15 mouse cellular contexts compared by ENCODE assay signal in genomic region chr12:12841385-12842238, GRCm38 (mm10).
A peak's percentile ranks its signal among the peaks of the same experiment; 100 is the strongest.
DNase-seq lines count a peak whose midpoint lies in the region; ATAC-seq and TF ChIP-seq lines count a peak whose summit lies in the region.
"Had no signal": no experiment of that assay in that cellular context is flagged by ENCODE, and none has a peak within 500 bp of the region (broad histone marks: within the 10 kb centered on the region; RNA-seq: fewer than 3 reads in every experiment).

No protein-coding gene starts in this region.

- H3K9me3 ChIP-seq in forebrain, embryonic 11.5 days (ENCODE audit: control insufficient read depth, low read length), result no peaks in the 10 kb centered on the region
- H3K9me3 ChIP-seq in forebrain, embryonic 12.5 days, result no peaks in the 10 kb centered on the region
- no peaks in the 10 kb centered on the region for H3K9me3 ChIP-seq in midbrain, embryonic 10.5 days (replicated peaks)
- no peaks in the 10 kb centered on the region for H3K9me3 ChIP-seq in midbrain, postnatal 0 days (ENCODE audit: low read length)
- no peaks in the 10 kb centered on the region for H3K9me3 ChIP-seq in hindbrain, postnatal 0 days (ENCODE audit: low read length)
- no peaks in the 10 kb centered on the region for H3K9me3 ChIP-seq in neural tube, embryonic 12.5 days
- H3K9me3 ChIP-seq: heart, embryonic 15.5 days; limb, embryonic 15.5 days had no signal

- no peak overlapping the region for H3K4me3 ChIP-seq in forebrain, embryonic 11.5 days (ENCODE audit: low read depth, low read length)
- no peak overlapping the region for H3K4me3 ChIP-seq in forebrain, embryonic 12.5 days (replicated peaks)
- no peak overlapping the region for H3K4me3 ChIP-seq in midbrain, embryonic 10.5 days
- H3K4me3 ChIP-seq in midbrain, postnatal 0 days (ENCODE audit: low read depth, low read length), result no peak overlapping the region
- H3K4me3 ChIP-seq in hindbrain, postnatal 0 days (ENCODE audit: low read length), result no peak overlapping the region
- no peak overlapping the region for H3K4me3 ChIP-seq in neural tube, embryonic 12.5 days
- H3K4me3 ChIP-seq: myocyte had no signal

- 81% methylated on average over 5 of the region's 5 CpGs for WGBS in forebrain, embryonic 11.5 days
- 80% methylated on average over 5 of the region's 5 CpGs for WGBS in forebrain, embryonic 12.5 days
- 90% methylated on average over 5 of the region's 5 CpGs for WGBS in midbrain, embryonic 10.5 days
- WGBS in midbrain, postnatal 0 days, result 76% methylated on average over 5 of the region's 5 CpGs
- 78% methylated on average over 5 of the region's 5 CpGs for WGBS in hindbrain, postnatal 0 days
- 68% methylated on average over 5 of the region's 5 CpGs for WGBS in neural tube, embryonic 12.5 days

- no peak overlapping the region for H3K27ac ChIP-seq in forebrain, embryonic 11.5 days (ENCODE audit: low read depth, low read length)
- no peak overlapping the region for H3K27ac ChIP-seq in forebrain, embryonic 12.5 days
- H3K27ac ChIP-seq in midbrain, embryonic 10.5 days (replicated peaks), result peak overlapping the region; percentile 79
- H3K27ac ChIP-seq in midbrain, postnatal 0 days (ENCODE audit: low read depth, low read length), result no peak overlapping the region
- no peak overlapping the region for H3K27ac ChIP-seq in hindbrain, postnatal 0 days
- no peak overlapping the region for H3K27ac ChIP-seq in neural tube, embryonic 12.5 days

- H3K36me3 ChIP-seq in forebrain, embryonic 11.5 days (ENCODE audit: control insufficient read depth, insufficient read depth, low read length), result no peaks in the 10 kb centered on the region
- H3K36me3 ChIP-seq in forebrain, embryonic 12.5 days (replicated peaks), result no peaks in the 10 kb centered on the region
- no peaks in the 10 kb centered on the region for H3K36me3 ChIP-seq in midbrain, embryonic 10.5 days
- H3K36me3 ChIP-seq in midbrain, postnatal 0 days (ENCODE audit: insufficient read depth, low read length), result no peaks in the 10 kb centered on the region
- H3K36me3 ChIP-seq in hindbrain, postnatal 0 days (ENCODE audit: insufficient read depth, low read length), result no peaks in the 10 kb centered on the region
- no peaks in the 10 kb centered on the region for H3K36me3 ChIP-seq in neural tube, embryonic 12.5 days
- H3K36me3 ChIP-seq: G1E; heart, embryonic 15.5 days; limb, embryonic 15.5 days had no signal

- no peak overlapping the region for H3K9ac ChIP-seq in forebrain, embryonic 11.5 days (ENCODE audit: low read length)
- H3K9ac ChIP-seq in forebrain, embryonic 12.5 days, result no peak overlapping the region
- no peak overlapping the region for H3K9ac ChIP-seq in midbrain, postnatal 0 days (replicated peaks; ENCODE audit: low read length, poor library complexity, severe bottlenecking)
- no peak overlapping the region for H3K9ac ChIP-seq in hindbrain, postnatal 0 days (replicated peaks; ENCODE audit: low read length)
- no peak overlapping the region for H3K9ac ChIP-seq in neural tube, embryonic 12.5 days
- H3K9ac ChIP-seq: heart, embryonic 15.5 days; limb, embryonic 15.5 days had no signal

- H3K4me1 ChIP-seq in forebrain, embryonic 11.5 days (replicated peaks; ENCODE audit: control insufficient read depth, insufficient read depth, low read length), result peaks cover 3% of the 10 kb centered on the region; the same call in 1 of the 2 replicates
- H3K4me1 ChIP-seq in forebrain, embryonic 12.5 days, result peaks cover 22% of the 10 kb centered on the region
- peaks cover 33% of the 10 kb centered on the region for H3K4me1 ChIP-seq in midbrain, embryonic 10.5 days
- no peaks in the 10 kb centered on the region for H3K4me1 ChIP-seq in midbrain, postnatal 0 days (ENCODE audit: insufficient read depth, low read length)
- peaks cover 4% of the 10 kb centered on the region for H3K4me1 ChIP-seq in hindbrain, postnatal 0 days (ENCODE audit: insufficient read depth, low read length)
- H3K4me1 ChIP-seq in neural tube, embryonic 12.5 days, result peaks cover 20% of the 10 kb centered on the region

- TF ChIP-seq CTCF in midbrain, postnatal 0 days (IDR thresholded peaks at IDR 0.05), result no peak
- no peak for TF ChIP-seq CTCF in hindbrain, postnatal 0 days (IDR thresholded peaks at IDR 0.05; ENCODE audit: low read depth)

- ATAC-seq in forebrain, embryonic 11.5 days (replicated peaks; ENCODE audit: low FRiP score), result 0 out of 2 replicates have a peak, but pooled peaks have one; percentile 27
- no peak for ATAC-seq in forebrain, embryonic 12.5 days (ENCODE audit: low FRiP score)
- ATAC-seq in midbrain, postnatal 0 days (ENCODE audit: low FRiP score), result no peak
- ATAC-seq in hindbrain, postnatal 0 days, result peak; percentile 24; the same call in 1 of the 2 replicates
- ATAC-seq in neural tube, embryonic 12.5 days (ENCODE audit: low FRiP score, low read depth), result peak; percentile 66

- H3K4me2 ChIP-seq in forebrain, embryonic 11.5 days (ENCODE audit: low read depth, low read length, severe bottlenecking), result no peak overlapping the region
- no peak overlapping the region for H3K4me2 ChIP-seq in forebrain, embryonic 12.5 days
- no peak overlapping the region for H3K4me2 ChIP-seq in midbrain, postnatal 0 days (ENCODE audit: low read depth, low read length, poor library complexity, severe bottlenecking)
- no peak overlapping the region for H3K4me2 ChIP-seq in hindbrain, postnatal 0 days (ENCODE audit: low read depth, low read length)
- H3K4me2 ChIP-seq in neural tube, embryonic 12.5 days (replicated peaks), result peak overlapping the region; percentile 50

- no peaks in the 10 kb centered on the region for H3K27me3 ChIP-seq in forebrain, embryonic 11.5 days (ENCODE audit: control insufficient read depth, insufficient read depth, low read length)
- no peaks in the 10 kb centered on the region; the same call in 1 of the 2 replicates for H3K27me3 ChIP-seq in forebrain, embryonic 12.5 days
- H3K27me3 ChIP-seq in midbrain, embryonic 10.5 days (ENCODE audit: low read depth, poor library complexity, severe bottlenecking), result peaks cover 10% of the 10 kb centered on the region; the same call in 1 of the 2 replicates
- no peaks in the 10 kb centered on the region for H3K27me3 ChIP-seq in midbrain, postnatal 0 days (ENCODE audit: insufficient read depth, low read length)
- no peaks in the 10 kb centered on the region for H3K27me3 ChIP-seq in hindbrain, postnatal 0 days (ENCODE audit: insufficient read depth, low read length)
- no peaks in the 10 kb centered on the region for H3K27me3 ChIP-seq in neural tube, embryonic 12.5 days (replicated peaks)
- H3K27me3 ChIP-seq: heart, embryonic 15.5 days; limb, embryonic 15.5 days had no signal

- DNase-seq in forebrain, embryonic 11.5 days (ENCODE audit: low spot score), result no peak
- no peak for DNase-seq in midbrain, embryonic 10.5 days (ENCODE audit: low spot score)
- DNase-seq in midbrain, postnatal 0 days (ENCODE audit: low spot score), result no peak
- no peak for DNase-seq in hindbrain, postnatal 0 days (ENCODE audit: low spot score)
- no peak for DNase-seq in liver
- DNase-seq in urinary bladder, postnatal 10 days (ENCODE audit: low spot score), result no peak
- DNase-seq: cerebellum, adult 2 months; kidney, adult 9 months; thymus, postnatal 25 days had no signal

Comparison
In these comparisons a context has a peak if more than half of its experiments do, and no peak if none do; other contexts are left out.
1. ATAC-seq: peak in forebrain, embryonic 11.5 days (single experiment), hindbrain, postnatal 0 days (single experiment) and neural tube, embryonic 12.5 days (single experiment); none in forebrain, embryonic 12.5 days (single experiment) and midbrain, postnatal 0 days (single experiment).